Mouse (Mus musculus): ENCODE results near the gene Prkg1. TPM values are rescaled to one million over a fixed set of nuclear protein-coding genes. Genes with fewer than 3 reads are reported as not detected.
"Not testable (repeated sequence)": the region's sequence is repeated elsewhere in the genome, so short reads cannot be mapped to it uniquely, and the experiment has no call there.

The Prkg1 gene
- total RNA-seq, 1 experiment from 2014 or later, result 1.5 TPM

- ATAC-seq (ENCODE audit: extremely low read depth, insufficient number of reproducible peaks, low FRiP score, poor library complexity, severe bottlenecking), result no peak
Measured at GRCm38 (mm10) chr19:30625391-30625790, 1139.4 kb downstream of the Prkg1 start.

- no peak for ATAC-seq (ENCODE audit: extremely low read depth, insufficient number of reproducible peaks, low FRiP score, poor library complexity, severe bottlenecking)
Measured at GRCm38 (mm10) chr19:30623620-30624019, 1141.2 kb downstream of the Prkg1 start.

- ATAC-seq (ENCODE audit: extremely low read depth, insufficient number of reproducible peaks, low FRiP score, poor library complexity, severe bottlenecking), result no peak
Measured at GRCm38 (mm10) chr19:30613150-30613865, 1151.5 kb downstream of the Prkg1 start.

- ATAC-seq (ENCODE audit: extremely low read depth, insufficient number of reproducible peaks, low FRiP score, poor library complexity, severe bottlenecking), result no peak
Measured at GRCm38 (mm10) chr19:30586366-30586765, 1178.5 kb downstream of the Prkg1 start.

- no peak for ATAC-seq (ENCODE audit: extremely low read depth, insufficient number of reproducible peaks, low FRiP score, poor library complexity, severe bottlenecking)
Measured at GRCm38 (mm10) chr19:30564516-30564915, 1200.3 kb downstream of the Prkg1 start.

GRCm38 (mm10) chr19:30563876-30564275 is 1201.0 kb downstream of the Prkg1 start:
- no peak for ATAC-seq (ENCODE audit: extremely low read depth, insufficient number of reproducible peaks, low FRiP score, poor library complexity, severe bottlenecking)

GRCm38 (mm10) chr19:30558024-30558423 is 1206.8 kb downstream of the Prkg1 start:
- no peak for ATAC-seq (ENCODE audit: extremely low read depth, insufficient number of reproducible peaks, low FRiP score, poor library complexity, severe bottlenecking)

GRCm38 (mm10) chr19:30554467-30554881 is 1210.4 kb downstream of the Prkg1 start:
- ATAC-seq (ENCODE audit: extremely low read depth, insufficient number of reproducible peaks, low FRiP score, poor library complexity, severe bottlenecking), result no peak

- ATAC-seq (ENCODE audit: extremely low read depth, insufficient number of reproducible peaks, low FRiP score, poor library complexity, severe bottlenecking), result no peak
Measured at GRCm38 (mm10) chr19:30553740-30554139, 1211.1 kb downstream of the Prkg1 start.

- ATAC-seq (ENCODE audit: extremely low read depth, insufficient number of reproducible peaks, low FRiP score, poor library complexity, severe bottlenecking), result no peak
Measured at GRCm38 (mm10) chr19:30552260-30552659, 1212.6 kb downstream of the Prkg1 start.

- no peak for ATAC-seq (ENCODE audit: extremely low read depth, insufficient number of reproducible peaks, low FRiP score, poor library complexity, severe bottlenecking)
Measured at GRCm38 (mm10) chr19:30549854-30550647, 1214.8 kb downstream of the Prkg1 start.

- ATAC-seq (ENCODE audit: extremely low read depth, insufficient number of reproducible peaks, low FRiP score, poor library complexity, severe bottlenecking), result no peak
Measured at GRCm38 (mm10) chr19:30549044-30549853, 1215.6 kb downstream of the Prkg1 start, which contains the start of gene Dkk1. Gene Dkk1, minus strand, starts transcription at chr19:30549665.

- no peak for ATAC-seq (ENCODE audit: extremely low read depth, insufficient number of reproducible peaks, low FRiP score, poor library complexity, severe bottlenecking)
Measured at GRCm38 (mm10) chr19:30548411-30549043, 1216.3 kb downstream of the Prkg1 start.

GRCm38 (mm10) chr19:30539365-30539941 is 1225.4 kb downstream of the Prkg1 start:
- not testable (repeated sequence) for ATAC-seq (ENCODE audit: extremely low read depth, insufficient number of reproducible peaks, low FRiP score, poor library complexity, severe bottlenecking)

GRCm38 (mm10) chr19:30516771-30517170 is 1248.1 kb downstream of the Prkg1 start:
- no peak for ATAC-seq (ENCODE audit: extremely low read depth, insufficient number of reproducible peaks, low FRiP score, poor library complexity, severe bottlenecking)
